Mouse (Mus musculus): ENCODE measurements around the gene Gan. TPM values are rescaled to one million over a fixed set of nuclear protein-coding genes. Genes with fewer than 3 reads are reported as not detected.
A peak's percentile ranks its signal among the peaks of the same experiment; 100 is the strongest.

Gan gene
- polyA plus RNA-seq, 1 experiment: 1.7 TPM

DNA sequence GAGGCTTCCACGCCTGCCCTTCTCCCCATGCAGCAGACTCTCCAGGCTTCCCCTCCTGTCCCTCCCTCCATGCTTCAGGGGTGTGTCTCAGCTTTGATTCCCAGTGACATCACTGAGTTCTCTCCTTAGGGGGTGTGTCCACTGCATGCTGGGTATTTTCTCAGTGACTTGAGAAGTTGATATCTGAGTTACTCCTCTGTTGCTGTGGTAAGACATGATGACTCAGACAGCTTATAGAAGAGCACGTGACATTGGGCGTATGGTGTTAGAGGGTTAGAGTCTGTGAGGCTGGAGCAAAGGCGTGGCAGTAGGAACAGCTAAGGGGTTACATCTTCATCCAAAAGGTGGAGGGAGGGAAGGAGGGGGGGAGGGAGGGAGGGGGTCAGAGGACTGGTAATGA is 38.7 kb downstream of the Gan start:
- Histone ChIP-seq H3K9me3 (no peaks in the 10 kb centered on the region), H3K4me1 (peaks cover 60% of the 10 kb centered on the region), H3K27me3 (replicated peaks) (no peaks in the 10 kb centered on the region), H3K36me3 (replicated peaks; ENCODE audit: low read length) (peaks cover 82% of the 10 kb centered on the region), H3K4me3 (replicated peaks) (no peak overlapping the region)
- TF ChIP-seq FLI1 (IDR thresholded peaks at IDR 0.05; ENCODE audit: low read length): no peak
- TF ChIP-seq GATA1 (IDR thresholded peaks at IDR 0.05; ENCODE audit: borderline replicate concordance, low read length): no peak

GRCm38 (mm10) chr8:117197551-117197950 is 39.6 kb downstream of the Gan start:
- Histone ChIP-seq H3K4me1 (peaks cover 69% of the 10 kb centered on the region), H3K27me3 (replicated peaks) (no peaks in the 10 kb centered on the region), H3K4me3 (replicated peaks) (peak overlapping the region; percentile 88), H3K9me3 (no peaks in the 10 kb centered on the region), H3K36me3 (replicated peaks; ENCODE audit: low read length) (peaks cover 84% of the 10 kb centered on the region)
- TF ChIP-seq GATA1 (IDR thresholded peaks at IDR 0.05; ENCODE audit: borderline replicate concordance, low read length) (no peak), FLI1 (IDR thresholded peaks at IDR 0.05; ENCODE audit: low read length) (no peak)

GRCm38 (mm10) chr8:117198141-117198935 is 40.4 kb downstream of the Gan start:
- TF ChIP-seq FLI1 (IDR thresholded peaks at IDR 0.05; ENCODE audit: low read length) (no peak), GATA1 (IDR thresholded peaks at IDR 0.05; ENCODE audit: borderline replicate concordance, low read length) (peak; percentile 78; the same call in 1 of the 3 replicates)
- Histone ChIP-seq H3K27me3 (replicated peaks) (no peaks in the 10 kb centered on the region), H3K9me3 (no peaks in the 10 kb centered on the region), H3K4me1 (peaks cover 76% of the 10 kb centered on the region), H3K36me3 (replicated peaks; ENCODE audit: low read length) (peaks cover 81% of the 10 kb centered on the region), H3K4me3 (replicated peaks) (peak overlapping the region; percentile 88)

- Histone ChIP-seq H3K4me1 (peaks cover 87% of the 10 kb centered on the region), H3K36me3 (replicated peaks; ENCODE audit: low read length) (peaks cover 81% of the 10 kb centered on the region), H3K9me3 (no peaks in the 10 kb centered on the region), H3K4me3 (replicated peaks) (peak overlapping the region; percentile 80), H3K27me3 (replicated peaks) (no peaks in the 10 kb centered on the region)
- TF ChIP-seq FLI1 (IDR thresholded peaks at IDR 0.05; ENCODE audit: low read length) (no peak), GATA1 (IDR thresholded peaks at IDR 0.05; ENCODE audit: borderline replicate concordance, low read length) (no peak)
Measured at GRCm38 (mm10) chr8:117199658-117200057, 41.7 kb downstream of the Gan start.

DNA sequence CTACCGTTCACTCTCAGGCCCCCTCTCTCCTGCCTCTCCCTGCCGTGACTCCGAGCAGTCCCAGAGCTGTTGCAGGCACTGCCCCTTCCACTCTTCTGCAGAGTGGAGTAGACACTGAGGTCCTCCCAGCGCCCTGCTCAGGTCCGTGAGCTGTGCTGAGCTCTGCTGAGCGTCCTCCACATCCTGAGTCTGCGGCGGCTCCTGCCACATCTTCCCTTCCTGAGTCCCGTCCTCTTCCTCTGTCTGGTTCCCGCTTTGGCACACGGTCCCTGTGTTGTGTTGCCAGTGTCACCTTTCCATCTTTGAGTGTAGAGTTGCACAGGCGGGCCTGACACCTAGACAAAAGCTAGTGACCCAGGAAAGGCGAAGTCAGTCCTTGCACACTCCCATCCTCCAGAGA is 42.4 kb downstream of the Gan start:
- peaks cover 81% of the 10 kb centered on the region for H3K36me3 ChIP-seq (replicated peaks; ENCODE audit: low read length)
- no peaks in the 10 kb centered on the region for H3K9me3 ChIP-seq
- H3K4me1 ChIP-seq: peaks cover 87% of the 10 kb centered on the region
- TF ChIP-seq FLI1 (IDR thresholded peaks at IDR 0.05; ENCODE audit: low read length) (no peak), GATA1 (IDR thresholded peaks at IDR 0.05; ENCODE audit: borderline replicate concordance, low read length) (no peak)
- peak overlapping the region; percentile 42 for H3K4me3 ChIP-seq (replicated peaks)
- H3K27me3 ChIP-seq (replicated peaks): no peaks in the 10 kb centered on the region

- TF ChIP-seq GATA1 (IDR thresholded peaks at IDR 0.05; ENCODE audit: borderline replicate concordance, low read length) (no peak), FLI1 (IDR thresholded peaks at IDR 0.05; ENCODE audit: low read length) (no peak)
- peak overlapping the region; percentile 60 for H3K4me3 ChIP-seq (replicated peaks)
Measured at GRCm38 (mm10) chr8:117200803-117201202, 42.9 kb downstream of the Gan start.

DNA sequence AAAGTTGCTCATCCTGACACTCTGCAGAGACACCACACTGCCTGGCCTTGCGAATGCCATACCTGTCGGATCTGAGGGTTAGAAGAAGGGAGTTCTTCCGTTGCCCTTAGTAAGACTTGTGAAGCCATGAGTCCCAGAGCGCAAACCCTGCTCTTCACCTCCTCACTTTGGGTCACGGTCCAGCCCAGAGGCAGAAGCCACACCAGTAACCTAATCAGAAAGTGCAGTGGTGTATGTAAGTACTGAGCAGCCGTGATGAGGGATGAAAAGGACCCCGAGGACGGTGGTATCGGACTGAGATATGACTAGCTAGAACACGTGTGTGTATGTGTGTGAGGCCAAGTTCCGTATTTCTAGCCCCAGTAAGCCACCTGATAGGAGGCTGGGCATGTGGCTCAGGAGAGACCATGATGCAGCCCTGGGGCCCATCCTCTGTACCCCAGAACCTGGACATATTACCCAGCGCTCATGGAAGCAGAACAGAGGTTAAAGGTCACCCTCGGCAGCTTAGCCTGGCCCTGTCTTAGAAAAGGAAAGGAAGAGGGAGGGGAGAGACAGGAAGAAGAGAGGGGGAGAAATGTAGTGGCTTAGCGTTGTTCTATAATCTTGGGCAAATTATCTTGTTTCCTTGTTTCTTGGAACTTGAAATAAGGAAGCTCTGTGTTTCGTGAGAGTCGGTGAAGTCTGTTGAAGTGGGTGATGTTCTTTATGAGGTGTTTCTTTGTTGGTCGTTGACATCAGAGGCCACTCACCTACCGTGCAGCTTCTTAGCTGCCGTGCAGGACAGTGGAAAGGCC is 43.5 kb downstream of the Gan start:
- Histone ChIP-seq H3K4me3 (replicated peaks) (peak overlapping the region; percentile 82), H3K9me3 (no peaks in the 10 kb centered on the region), H3K4me1 (peaks cover 83% of the 10 kb centered on the region), H3K27me3 (replicated peaks) (no peaks in the 10 kb centered on the region), H3K36me3 (replicated peaks; ENCODE audit: low read length) (peaks cover 80% of the 10 kb centered on the region)
- TF ChIP-seq FLI1 (IDR thresholded peaks at IDR 0.05; ENCODE audit: low read length) (no peak), GATA1 (IDR thresholded peaks at IDR 0.05; ENCODE audit: borderline replicate concordance, low read length) (no peak)

More at GRCm38 (mm10) chr8:117200803-117201202, 42.9 kb downstream of the Gan start:
- H3K36me3 ChIP-seq (replicated peaks; ENCODE audit: low read length): peaks cover 81% of the 10 kb centered on the region
- H3K4me1 ChIP-seq: peaks cover 87% of the 10 kb centered on the region
- no peaks in the 10 kb centered on the region for H3K9me3 ChIP-seq
- H3K27me3 ChIP-seq (replicated peaks): no peaks in the 10 kb centered on the region

GRCm38 (mm10) chr8:117203085-117203484 is 45.1 kb downstream of the Gan start:
- Histone ChIP-seq H3K27me3 (replicated peaks) (no peaks in the 10 kb centered on the region), H3K9me3 (no peaks in the 10 kb centered on the region), H3K4me3 (replicated peaks) (no peak overlapping the region), H3K4me1 (peaks cover 75% of the 10 kb centered on the region), H3K36me3 (replicated peaks; ENCODE audit: low read length) (peaks cover 82% of the 10 kb centered on the region)
- TF ChIP-seq FLI1 (IDR thresholded peaks at IDR 0.05; ENCODE audit: low read length): no peak
- TF ChIP-seq GATA1 (IDR thresholded peaks at IDR 0.05; ENCODE audit: borderline replicate concordance, low read length): no peak

DNA sequence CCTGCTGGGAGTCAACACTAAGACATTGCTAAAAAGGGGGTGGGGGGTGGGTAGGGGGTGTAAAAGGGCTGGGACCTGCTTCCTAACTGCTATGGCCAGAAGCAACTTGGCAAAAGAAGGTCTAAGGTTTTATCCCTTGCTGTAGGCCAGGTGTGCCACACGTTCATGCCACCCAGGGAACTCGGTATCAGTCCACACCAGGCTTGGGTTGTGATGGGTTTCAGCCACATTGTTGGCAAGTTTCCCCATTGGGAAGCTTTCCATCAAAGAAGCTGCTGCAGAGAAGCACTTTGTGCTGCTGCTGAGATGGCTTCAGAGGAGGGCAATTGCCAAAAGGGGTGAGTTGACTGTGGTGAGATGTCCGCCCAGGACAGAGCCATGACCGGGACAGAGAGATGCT is 47.9 kb downstream of the Gan start:
- TF ChIP-seq FLI1 (IDR thresholded peaks at IDR 0.05; ENCODE audit: low read length): no peak
- TF ChIP-seq GATA1 (IDR thresholded peaks at IDR 0.05; ENCODE audit: borderline replicate concordance, low read length): no peak
- H3K36me3 ChIP-seq (replicated peaks; ENCODE audit: low read length): peaks cover 93% of the 10 kb centered on the region
- no peaks in the 10 kb centered on the region for H3K9me3 ChIP-seq
- no peak overlapping the region for H3K4me3 ChIP-seq (replicated peaks)
- H3K4me1 ChIP-seq: peaks cover 75% of the 10 kb centered on the region
- no peaks in the 10 kb centered on the region for H3K27me3 ChIP-seq (replicated peaks)

DNA sequence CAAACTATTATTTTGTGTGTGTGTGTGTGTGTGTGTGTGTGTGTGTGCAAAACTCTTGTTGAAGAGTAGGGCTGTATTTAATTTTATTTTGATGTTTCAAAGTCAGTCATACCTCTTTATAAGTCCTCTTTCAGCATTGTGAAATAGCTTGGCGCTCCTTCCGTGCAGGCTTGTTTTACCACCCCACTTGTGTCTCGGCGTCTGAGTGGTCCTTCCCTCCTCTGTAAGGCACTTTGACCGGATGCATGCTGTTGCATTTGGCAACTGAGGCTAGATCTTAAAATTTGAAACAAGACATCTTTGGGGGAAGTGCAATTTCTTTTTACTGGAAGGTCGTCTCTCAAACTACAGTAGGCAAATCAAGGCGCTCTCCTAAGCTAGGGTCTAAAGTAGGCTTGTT is 48.7 kb downstream of the Gan start:
- no peaks in the 10 kb centered on the region for H3K9me3 ChIP-seq
- TF ChIP-seq GATA1 (IDR thresholded peaks at IDR 0.05; ENCODE audit: borderline replicate concordance, low read length) (no peak), FLI1 (IDR thresholded peaks at IDR 0.05; ENCODE audit: low read length) (no peak)
- H3K36me3 ChIP-seq (replicated peaks; ENCODE audit: low read length): peaks cover 93% of the 10 kb centered on the region
- H3K4me3 ChIP-seq (replicated peaks): no peak overlapping the region
- H3K4me1 ChIP-seq: peaks cover 74% of the 10 kb centered on the region
- H3K27me3 ChIP-seq (replicated peaks): no peaks in the 10 kb centered on the region
